Mouse (Mus musculus): ENCODE data around the gene Stx12.

DNA sequence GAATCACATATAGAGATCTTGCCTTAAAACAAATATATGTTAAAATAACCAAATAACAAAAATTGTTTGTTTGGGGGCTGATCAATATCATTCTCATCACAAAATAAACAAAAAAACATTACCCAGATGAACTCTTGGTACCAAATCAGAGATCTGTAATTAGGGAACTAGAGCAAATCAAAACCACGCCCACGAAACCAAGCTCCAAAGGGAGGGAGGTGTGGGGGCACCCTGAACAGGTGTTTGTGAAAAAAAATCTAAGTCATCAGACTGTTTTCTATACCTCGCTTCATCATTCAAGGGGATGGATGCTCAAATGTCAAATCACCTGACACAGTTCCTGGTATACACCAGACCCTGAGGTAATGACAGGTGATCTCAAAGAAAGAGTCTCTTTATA lies 42.8 kb downstream of the Stx12 start:
- TF ChIP-seq GATA1 (IDR thresholded peaks at IDR 0.05; ENCODE audit: borderline replicate concordance, low read length) (no peak), FLI1 (IDR thresholded peaks at IDR 0.05; ENCODE audit: low read length) (no peak)
